Mouse (Mus musculus): Measurements from ENCODE around the gene Tatdn2.

GRCm38 (mm10) chr6:113664305-113664704, 32.5 kb upstream of the Tatdn2 start:
- TF ChIP-seq CTCF (conservative IDR thresholded peaks at IDR 0.05; ENCODE audit: insufficient read depth, insufficient read length, low read depth, low read length) (no peak), POLR2A (IDR thresholded peaks at IDR 0.05; ENCODE audit: low read depth, low read length) (no peak)

Data from kidney, adult 2 months (tissue).